Mouse (Mus musculus) cerebellum, adult 2 months (tissue): ENCODE measurements around the gene Map3k7.

Source experiments
- CTCF ChIP-seq: fragments of 200-500 bp; IDR thresholded peaks from 2 replicates; pipeline ENCODE4 v1.5.1; 2011; ENCODE audit warnings: low read depth, mild to moderate bottlenecking, control low read depth, low read length, moderate library complexity, borderline replicate concordance; ENCODE audit not compliant: insufficient read depth
- POLR2A ChIP-seq: fragments of 200-500 bp; IDR thresholded peaks from 2 replicates; pipeline ENCODE4 v1.6.1; 2011; ENCODE audit warnings: low read length, control low read depth, borderline replicate concordance; ENCODE audit not compliant: insufficient read depth

DNA sequence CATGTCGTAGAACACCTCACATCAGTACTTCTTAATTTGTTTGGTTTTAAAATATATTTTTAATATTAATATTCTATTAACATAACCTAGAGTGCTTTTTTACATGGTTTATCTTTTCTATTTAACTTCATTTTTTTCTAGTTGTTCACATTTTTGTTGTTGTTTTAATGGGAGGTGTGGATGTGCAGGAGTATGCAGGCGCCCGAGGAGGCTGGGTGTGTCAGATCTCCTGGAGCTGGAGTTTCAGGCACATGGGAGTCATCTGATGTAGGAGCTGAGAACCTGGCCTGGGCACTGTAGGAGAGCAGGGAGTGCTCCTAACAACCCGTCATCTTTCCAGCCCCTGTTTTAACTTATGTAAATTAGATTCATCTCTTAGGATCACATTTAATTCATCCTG lies 44.2 kb downstream of the Map3k7 start:
- TF ChIP-seq POLR2A (no peak), CTCF (no peak)
